Mouse (Mus musculus) kidney, adult 2 months (tissue): ENCODE data around the gene Suclg1.

Experiments
- CTCF ChIP-seq: fragments of 200-500 bp; conservative IDR thresholded peaks from 2 replicates; pipeline ENCODE4 v1.5.1; 2011; ENCODE audit warnings: low read depth, mild to moderate bottlenecking, control low read depth, low read length, moderate library complexity, mixed read lengths; ENCODE audit not compliant: insufficient read depth, insufficient read length
- POLR2A ChIP-seq: fragments of 200-500 bp; IDR thresholded peaks from one replicate; pipeline ENCODE4 v1.6.1; 2011; ENCODE audit warnings: low read depth, low read length, control low read depth

GRCm38 (mm10) chr6:73254307-73255228 is 6.4 kb downstream of the Suclg1 start:
- TF ChIP-seq POLR2A: no peak
- no peak for TF ChIP-seq CTCF
